Mouse (Mus musculus): ENCODE data around the gene Prss38. TPM values are rescaled to one million over a fixed set of nuclear protein-coding genes. Genes with fewer than 3 reads are reported as not detected.

The Prss38 gene
- polyA plus RNA-seq, 1 experiment from 2014 or later: not detected

- Histone ChIP-seq H3K27ac (peak overlapping the region; percentile 57; the same call in 1 of the 2 replicates), H3K9ac (no peak overlapping the region), H3K4me1 (replicated peaks) (peaks cover 10% of the 10 kb centered on the region), H3K4me2 (peak overlapping the region; percentile 35), H3K4me3 (peak overlapping the region; percentile 6; the same call in 1 of the 2 replicates), H3K9me3 (replicated peaks) (no peaks in the 10 kb centered on the region), H3K36me3 (0 out of 2 replicates have a peak, but pooled peaks cover 2% of the 10 kb centered on the region), H3K27me3 (no peaks in the 10 kb centered on the region)
- WGBS: 23% methylated on average over 22 of the region's 22 CpGs
- ATAC-seq (replicated peaks; ENCODE audit: insufficient number of reproducible peaks, insufficient read depth, low FRiP score, low read depth): no peak; the same call in 1 of the 2 replicates
These were observed 22.3 kb upstream of the Prss38 start for GRCm38 (mm10) chr11:59397536-59398371.

DNA sequence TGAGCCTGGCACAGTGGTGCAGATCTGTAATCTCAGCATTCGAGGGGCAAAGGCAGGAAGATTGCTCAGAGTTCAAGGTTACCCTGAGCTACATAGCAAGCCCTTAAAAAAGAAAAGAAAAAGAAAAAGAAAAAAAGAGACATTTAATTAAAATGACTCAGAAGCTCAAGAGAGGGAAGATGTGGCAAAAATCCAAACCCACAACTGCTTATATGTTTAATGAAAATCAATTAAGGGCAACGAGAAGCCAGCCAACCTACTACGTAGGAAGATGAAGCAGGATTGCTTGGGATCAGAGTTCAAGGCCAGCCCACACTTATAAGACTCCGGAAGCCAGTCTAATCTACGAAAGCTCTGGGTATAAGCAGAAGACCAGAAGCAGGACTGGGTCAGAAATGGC lies 19.0 kb upstream of the Prss38 start:
- H3K4me2 ChIP-seq: no peak overlapping the region
- no peaks in the 10 kb centered on the region for H3K36me3 ChIP-seq
- ATAC-seq (replicated peaks; ENCODE audit: insufficient number of reproducible peaks, insufficient read depth, low FRiP score, low read depth): no peak
- no peaks in the 10 kb centered on the region for H3K27me3 ChIP-seq
- no peak overlapping the region for H3K9ac ChIP-seq
- peaks cover 12% of the 10 kb centered on the region for H3K4me1 ChIP-seq (replicated peaks)
- no peak overlapping the region for H3K27ac ChIP-seq
- H3K4me3 ChIP-seq: no peak overlapping the region
- WGBS: 82% methylated on average over 5 of the region's 5 CpGs
- H3K9me3 ChIP-seq (replicated peaks): no peaks in the 10 kb centered on the region

DNA sequence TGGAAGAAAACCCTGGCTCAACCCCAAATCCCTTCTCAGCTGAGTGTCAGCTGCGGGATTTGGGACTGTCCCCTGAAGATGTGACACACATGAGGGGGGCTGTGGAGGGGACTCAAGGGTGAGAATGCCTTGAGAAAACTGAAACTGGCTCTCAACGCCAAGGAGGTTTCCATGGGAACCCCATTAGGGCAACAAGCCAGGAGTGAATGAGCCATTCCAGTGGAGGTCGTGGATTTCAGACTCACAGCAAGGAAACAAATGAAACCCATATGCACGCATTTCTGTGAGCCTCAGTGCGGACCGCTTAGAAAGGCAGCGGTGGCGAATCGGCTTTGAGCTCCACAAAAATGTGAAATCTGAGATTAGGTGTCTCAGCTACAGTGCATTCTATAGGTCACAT lies 18.1 kb upstream of the Prss38 start:
- Histone ChIP-seq H3K9ac (no peak overlapping the region), H3K27me3 (no peaks in the 10 kb centered on the region), H3K4me3 (no peak overlapping the region), H3K4me1 (replicated peaks) (peaks cover 12% of the 10 kb centered on the region), H3K27ac (peak overlapping the region; percentile 1; the same call in 1 of the 2 replicates), H3K36me3 (no peaks in the 10 kb centered on the region), H3K9me3 (replicated peaks) (no peaks in the 10 kb centered on the region), H3K4me2 (no peak overlapping the region)
- WGBS: 53% methylated on average over 9 of the region's 9 CpGs
- peak; percentile 28; the same call in 1 of the 2 replicates for ATAC-seq (replicated peaks; ENCODE audit: insufficient number of reproducible peaks, insufficient read depth, low FRiP score, low read depth)

GRCm38 (mm10) chr11:59392300-59392699 lies 16.8 kb upstream of the Prss38 start:
- Histone ChIP-seq H3K9ac (no peak overlapping the region), H3K4me1 (replicated peaks) (peaks cover 2% of the 10 kb centered on the region; the same call in 1 of the 2 replicates), H3K9me3 (replicated peaks) (no peaks in the 10 kb centered on the region), H3K27me3 (no peaks in the 10 kb centered on the region), H3K36me3 (no peaks in the 10 kb centered on the region), H3K4me2 (no peak overlapping the region), H3K27ac (no peak overlapping the region), H3K4me3 (no peak overlapping the region)
- ATAC-seq (replicated peaks; ENCODE audit: insufficient number of reproducible peaks, insufficient read depth, low FRiP score, low read depth): no peak
- WGBS: 57% methylated on average over 6 of the region's 6 CpGs

GRCm38 (mm10) chr11:59390470-59390869 lies 15.0 kb upstream of the Prss38 start:
- Histone ChIP-seq H3K27ac (no peak overlapping the region), H3K4me1 (replicated peaks) (peaks cover 5% of the 10 kb centered on the region; the same call in 1 of the 2 replicates), H3K4me3 (no peak overlapping the region), H3K9me3 (replicated peaks) (no peaks in the 10 kb centered on the region), H3K36me3 (no peaks in the 10 kb centered on the region), H3K27me3 (no peaks in the 10 kb centered on the region), H3K9ac (no peak overlapping the region), H3K4me2 (no peak overlapping the region)
- WGBS: 48% methylated on average over 9 of the region's 9 CpGs
- no peak for ATAC-seq (replicated peaks; ENCODE audit: insufficient number of reproducible peaks, insufficient read depth, low FRiP score, low read depth)

GRCm38 (mm10) chr11:59389617-59390016 lies 14.2 kb upstream of the Prss38 start:
- Histone ChIP-seq H3K27ac (no peak overlapping the region), H3K9ac (no peak overlapping the region), H3K4me2 (no peak overlapping the region), H3K27me3 (no peaks in the 10 kb centered on the region), H3K36me3 (no peaks in the 10 kb centered on the region), H3K4me3 (no peak overlapping the region), H3K9me3 (replicated peaks) (no peaks in the 10 kb centered on the region), H3K4me1 (replicated peaks) (peaks cover 13% of the 10 kb centered on the region)
- no peak for ATAC-seq (replicated peaks; ENCODE audit: insufficient number of reproducible peaks, insufficient read depth, low FRiP score, low read depth)
- 70% methylated on average over 4 of the region's 4 CpGs for WGBS

DNA sequence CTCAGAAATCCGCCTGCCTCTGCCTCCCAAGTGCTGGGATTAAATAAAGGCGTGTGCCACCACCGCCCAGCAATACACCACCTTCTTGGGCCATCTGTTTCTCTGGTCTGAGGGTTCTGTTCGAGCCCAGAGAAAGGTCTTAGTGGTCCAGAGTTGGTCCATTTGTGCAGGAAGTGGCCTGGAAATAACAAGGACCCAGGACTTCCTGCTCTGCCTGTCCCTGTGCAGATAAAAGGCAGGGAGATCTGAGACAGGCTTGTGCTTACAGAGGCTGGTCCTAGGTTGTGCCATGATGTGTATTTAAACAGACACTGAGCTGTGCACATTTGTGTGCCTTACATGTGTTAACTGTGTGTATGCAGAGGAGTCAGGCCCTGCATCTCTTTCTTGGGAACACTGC lies 13.3 kb upstream of the Prss38 start:
- no peak for ATAC-seq (replicated peaks; ENCODE audit: insufficient number of reproducible peaks, insufficient read depth, low FRiP score, low read depth)
- H3K36me3 ChIP-seq: no peaks in the 10 kb centered on the region
- H3K27ac ChIP-seq: no peak overlapping the region
- H3K27me3 ChIP-seq: no peaks in the 10 kb centered on the region
- peaks cover 21% of the 10 kb centered on the region for H3K4me1 ChIP-seq (replicated peaks)
- H3K9ac ChIP-seq: no peak overlapping the region
- 81% methylated on average over 4 of the region's 4 CpGs for WGBS
- no peaks in the 10 kb centered on the region for H3K9me3 ChIP-seq (replicated peaks)
- no peak overlapping the region for H3K4me3 ChIP-seq
- H3K4me2 ChIP-seq: no peak overlapping the region

- H3K4me3 ChIP-seq: no peak overlapping the region
- no peak overlapping the region for H3K4me2 ChIP-seq
- no peak overlapping the region for H3K9ac ChIP-seq
- no peak overlapping the region for H3K27ac ChIP-seq
- WGBS: 56% methylated on average over 4 of the region's 4 CpGs
- no peak for ATAC-seq (replicated peaks; ENCODE audit: insufficient number of reproducible peaks, insufficient read depth, low FRiP score, low read depth)
- no peaks in the 10 kb centered on the region for H3K9me3 ChIP-seq (replicated peaks)
- no peaks in the 10 kb centered on the region for H3K36me3 ChIP-seq
- peaks cover 24% of the 10 kb centered on the region for H3K4me1 ChIP-seq (replicated peaks)
- H3K27me3 ChIP-seq: no peaks in the 10 kb centered on the region
These were observed 12.0 kb upstream of the Prss38 start for GRCm38 (mm10) chr11:59387471-59387870.

DNA sequence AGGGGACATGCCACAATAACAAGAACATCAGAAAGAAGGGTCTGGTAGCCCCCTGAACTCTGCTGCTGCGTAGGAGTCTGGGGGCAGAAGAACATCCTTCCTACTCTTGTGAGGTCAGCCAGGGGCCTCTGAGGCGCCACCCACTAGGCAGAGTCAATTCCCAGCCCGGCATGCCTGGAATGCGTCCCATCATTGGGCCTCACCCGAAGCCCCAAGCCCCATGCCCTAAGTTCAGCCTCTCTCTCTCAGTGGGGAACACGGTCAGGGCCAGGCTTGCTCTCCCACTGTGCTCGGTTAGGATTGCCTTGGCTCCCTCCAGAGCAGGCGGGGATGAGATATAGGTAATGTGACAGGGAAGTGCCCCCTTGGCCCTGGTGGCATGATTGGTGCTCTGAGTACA lies 9.7 kb upstream of the Prss38 start:
- no peaks in the 10 kb centered on the region for H3K27me3 ChIP-seq
- H3K9ac ChIP-seq: no peak overlapping the region
- H3K4me2 ChIP-seq: peak overlapping the region; percentile 27; the same call in 1 of the 2 replicates
- ATAC-seq (replicated peaks; ENCODE audit: insufficient number of reproducible peaks, insufficient read depth, low FRiP score, low read depth): peak; percentile 61; the same call in 1 of the 2 replicates
- peak overlapping the region; percentile 49 for H3K27ac ChIP-seq
- no peak overlapping the region for H3K4me3 ChIP-seq
- WGBS: 13% methylated on average over 8 of the region's 8 CpGs
- H3K36me3 ChIP-seq: no peaks in the 10 kb centered on the region
- peaks cover 22% of the 10 kb centered on the region for H3K4me1 ChIP-seq (replicated peaks)
- no peaks in the 10 kb centered on the region for H3K9me3 ChIP-seq (replicated peaks)

- H3K27ac ChIP-seq: peak overlapping the region; percentile 49
- 0 out of 2 replicates have a peak, but pooled peaks have one; percentile 36 for ATAC-seq (replicated peaks; ENCODE audit: insufficient number of reproducible peaks, insufficient read depth, low FRiP score, low read depth)
- WGBS: 16% methylated on average over 7 of the region's 7 CpGs
These were observed 9.0 kb upstream of the Prss38 start for GRCm38 (mm10) chr11:59384441-59384959.

DNA sequence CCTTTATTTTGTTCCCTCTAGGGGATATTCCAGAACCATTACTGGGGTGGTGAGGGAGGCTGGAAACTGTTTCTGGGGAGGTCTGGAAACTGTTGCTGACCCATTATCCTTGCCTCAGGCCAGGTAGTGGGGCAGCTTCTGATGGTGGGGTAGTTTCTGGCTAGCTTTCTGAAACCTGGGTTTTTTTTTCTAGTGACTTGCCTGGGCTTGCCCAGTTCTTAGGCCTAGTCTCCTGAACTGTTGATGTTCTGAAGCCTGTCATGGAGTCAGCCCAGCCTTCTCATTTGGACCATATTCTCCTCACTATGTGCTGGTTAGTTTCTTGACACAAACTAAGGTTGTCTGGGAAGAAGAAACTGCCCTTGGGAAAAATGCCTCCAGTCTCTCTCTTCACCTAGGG lies 4.1 kb upstream of the Prss38 start:
- Histone ChIP-seq H3K4me2 (no peak overlapping the region), H3K36me3 (no peaks in the 10 kb centered on the region), H3K4me3 (no peak overlapping the region), H3K4me1 (replicated peaks) (peaks cover 10% of the 10 kb centered on the region), H3K27me3 (no peaks in the 10 kb centered on the region), H3K9ac (no peak overlapping the region), H3K27ac (no peak overlapping the region), H3K9me3 (replicated peaks) (no peaks in the 10 kb centered on the region)
- ATAC-seq (replicated peaks; ENCODE audit: insufficient number of reproducible peaks, insufficient read depth, low FRiP score, low read depth): no peak

More at GRCm38 (mm10) chr11:59384441-59384959, 9.0 kb upstream of the Prss38 start:
- Histone ChIP-seq H3K9ac (no peak overlapping the region), H3K4me1 (replicated peaks) (peaks cover 22% of the 10 kb centered on the region), H3K36me3 (no peaks in the 10 kb centered on the region), H3K27me3 (no peaks in the 10 kb centered on the region), H3K4me2 (peak overlapping the region; percentile 27; the same call in 1 of the 2 replicates), H3K4me3 (no peak overlapping the region), H3K9me3 (replicated peaks) (no peaks in the 10 kb centered on the region)

Data from heart, embryonic 15.5 days (tissue).